Mouse (Mus musculus) CH12.LX (cell line): ENCODE measurements around the gene Map3k13. TPM values are rescaled to one million over a fixed set of nuclear protein-coding genes. Genes with fewer than 3 reads are reported as not detected.

Experiments used
- DNase-seq: peaks from one replicate; pipeline ENCODE4 v3.0.0-alpha.2; 2013; ENCODE audit errors: extremely low read depth
- H3K27ac ChIP-seq: 2 replicates; pipeline ENCODE4 v1.5.1; 2012; ENCODE audit warnings: low read depth, mild to moderate bottlenecking, control low read depth, moderate library complexity; ENCODE audit not compliant: insufficient read depth
- H3K27me3 ChIP-seq: replicated peaks from 2 replicates; pipeline ENCODE3; 2012; ENCODE audit warnings: inconsistent platforms
- H3K36me3 ChIP-seq, 2 experiments: replicated peaks in 1 of 2; 2 replicates each; pipeline versions ENCODE3 to v1.6.1; 2012; ENCODE audit warnings: inconsistent platforms in 1 of 2, low read length in 1 of 2, mild to moderate bottlenecking in 1 of 2, mixed read lengths in 1 of 2, moderate library complexity in 1 of 2; ENCODE audit not compliant: control insufficient read depth in 1 of 2, insufficient read depth in 1 of 2
- H3K4me1 ChIP-seq, 2 experiments: 2 replicates each; pipeline ENCODE4 v1.6.1; 2012; ENCODE audit warnings: inconsistent platforms in 1 of 2, moderate library complexity in 1 of 2; ENCODE audit not compliant: insufficient read depth in 2 of 2, control insufficient read depth in 1 of 2
- H3K4me2 ChIP-seq: 2 replicates; pipeline ENCODE4 v1.6.1; 2012; ENCODE audit warnings: low read depth, mild to moderate bottlenecking, control low read depth; ENCODE audit not compliant: poor library complexity, insufficient read depth, severe bottlenecking
- H3K4me3 ChIP-seq, 3 experiments: fragments of 150-350 bp in 1 of 3; sonication (generic) in 1 of 3; replicated peaks in 1 of 3; 2 replicates each; pipeline versions ENCODE3 to v1.5.1; 2011 to 2012; ENCODE audit warnings: low read depth in 2 of 3, low read length in 2 of 3, mild to moderate bottlenecking in 2 of 3, moderate library complexity in 2 of 3, control low read depth in 1 of 3, improper control_type of control experiment in 1 of 3, inconsistent platforms in 1 of 3, mixed read lengths in 1 of 3; ENCODE audit not compliant: poor library complexity in 1 of 3
- H3K79me2 ChIP-seq: replicated peaks from 2 replicates; pipeline ENCODE4 v1.6.1; 2012; ENCODE audit warnings: mild to moderate bottlenecking, moderate library complexity; ENCODE audit not compliant: control insufficient read depth, poor library complexity, insufficient read depth, severe bottlenecking; ENCODE audit errors: extremely low read depth
- H3K9ac ChIP-seq: 2 replicates; pipeline ENCODE4 v1.6.1; 2012; ENCODE audit warnings: low read depth, mild to moderate bottlenecking, control low read depth, moderate library complexity; ENCODE audit not compliant: insufficient read depth
- H3K9me3 ChIP-seq: replicated peaks from 2 replicates; pipeline ENCODE3; 2012; ENCODE audit warnings: low read length, inconsistent platforms, mixed read lengths
- BHLHE40 ChIP-seq: IDR thresholded peaks from 2 replicates; pipeline ENCODE4 v1.6.1; 2011; ENCODE audit warnings: mild to moderate bottlenecking, low read depth, low read length, improper control_type of control experiment
- CHD1 ChIP-seq: IDR thresholded peaks from 2 replicates; pipeline ENCODE4 v1.6.1; 2012; ENCODE audit warnings: low read depth, low read length, improper control_type of control experiment, inconsistent platforms
- CHD2 ChIP-seq: IDR thresholded peaks from 2 replicates; pipeline ENCODE4 v1.6.1; 2011; ENCODE audit warnings: low read length, improper control_type of control experiment
- ELF1 ChIP-seq: IDR thresholded peaks from 2 replicates; pipeline ENCODE4 v1.6.1; 2014; ENCODE audit warnings: low read depth, mild to moderate bottlenecking, inconsistent platforms, low read length, improper control_type of control experiment
- GABPA ChIP-seq: IDR thresholded peaks from 2 replicates; pipeline ENCODE4 v1.6.1; 2012; ENCODE audit warnings: low read depth, low read length, improper control_type of control experiment, inconsistent platforms; ENCODE audit not compliant: insufficient replicate concordance
- IRF4 ChIP-seq: IDR thresholded peaks from 2 replicates; pipeline ENCODE4 v1.6.1; 2014; ENCODE audit warnings: low read depth, mild to moderate bottlenecking, inconsistent platforms, low read length, improper control_type of control experiment
- JUN ChIP-seq: IDR thresholded peaks from 2 replicates; pipeline ENCODE4 v1.6.1; 2011; ENCODE audit warnings: low read depth, mild to moderate bottlenecking, low read length, improper control_type of control experiment, moderate library complexity; ENCODE audit not compliant: insufficient read depth
- KAT2A ChIP-seq: IDR thresholded peaks from 2 replicates; pipeline ENCODE4 v1.6.1; 2012; ENCODE audit warnings: low read length, improper control_type of control experiment, inconsistent platforms; ENCODE audit not compliant: insufficient replicate concordance
- MAFK ChIP-seq: IDR thresholded peaks from 2 replicates; pipeline ENCODE4 v1.6.1; 2011; ENCODE audit warnings: low read length, improper control_type of control experiment; ENCODE audit not compliant: insufficient replicate concordance
- MEF2A ChIP-seq: IDR thresholded peaks from 2 replicates; pipeline ENCODE4 v1.6.1; 2014; ENCODE audit warnings: low read depth, mild to moderate bottlenecking, inconsistent platforms, low read length, improper control_type of control experiment, borderline replicate concordance
- MYC ChIP-seq: IDR thresholded peaks from 2 replicates; pipeline ENCODE4 v1.6.1; 2011; ENCODE audit warnings: low read depth, mild to moderate bottlenecking, improper control_type of control experiment, low read length
- NELFE ChIP-seq: IDR thresholded peaks from 2 replicates; pipeline ENCODE4 v1.6.1; 2011; ENCODE audit warnings: low read depth, low read length, improper control_type of control experiment
- NRF1 ChIP-seq: IDR thresholded peaks from 2 replicates; pipeline ENCODE4 v1.6.1; 2014; ENCODE audit warnings: low read depth, mild to moderate bottlenecking, inconsistent platforms, low read length, improper control_type of control experiment, moderate library complexity
- POLR2A ChIP-seq: IDR thresholded peaks from 2 replicates; pipeline ENCODE4 v1.6.1; 2011; ENCODE audit warnings: low read depth, mild to moderate bottlenecking, improper control_type of control experiment, low read length
- POLR2AphosphoS2 ChIP-seq: IDR thresholded peaks from 2 replicates; pipeline ENCODE4 v1.6.1; 2011; ENCODE audit warnings: low read depth, low read length, improper control_type of control experiment
- SIN3A ChIP-seq: IDR thresholded peaks from 2 replicates; pipeline ENCODE4 v1.6.1; 2012; ENCODE audit warnings: low read length, improper control_type of control experiment, inconsistent platforms
- SMC3 ChIP-seq: IDR thresholded peaks from 2 replicates; pipeline ENCODE4 v1.6.1; 2011; ENCODE audit warnings: low read depth, low read length, improper control_type of control experiment
- USF2 ChIP-seq: conservative IDR thresholded peaks from 2 replicates; pipeline ENCODE4 v1.6.1; 2011; ENCODE audit warnings: low read depth, low read length, improper control_type of control experiment
- ZC3H11A ChIP-seq: IDR thresholded peaks from 2 replicates; pipeline ENCODE4 v1.6.1; 2012; ENCODE audit warnings: low read depth, mild to moderate bottlenecking, inconsistent platforms, low read length, improper control_type of control experiment
- ZKSCAN1 ChIP-seq: IDR thresholded peaks from 2 replicates; pipeline ENCODE4 v1.6.1; 2012; ENCODE audit warnings: low read depth, inconsistent platforms, low read length, improper control_type of control experiment, borderline replicate concordance
- ZNF384 ChIP-seq: IDR thresholded peaks from 2 replicates; pipeline ENCODE4 v1.6.1; 2012; ENCODE audit warnings: low read depth, low read length, improper control_type of control experiment, inconsistent platforms
- dilution Hi-C: fragments of 300-500 bp; cut with MboI; formaldehyde crosslinking; loops from 2 replicates; pipeline ENCODE4 v1.14.3; 2020; ENCODE audit warnings: low sequenced_read_pairs; ENCODE audit not compliant: extremely low pct_unique_long_range_greater_than_20kb, extremely low pct_ligation_motif_present
- in situ Hi-C: fragments of 300-500 bp; cut with MboI; formaldehyde crosslinking; loops from 3 replicates; pipeline ENCODE4 v1.14.3; 2019; ENCODE audit warnings: low sequenced_read_pairs, low pct_ligation_motif_present, low pct_unique_long_range_greater_than_20kb, mixed read lengths
- polyA plus RNA-seq: library from polyadenylated mRNA; unstranded; fragments of >175 nt; gene quantifications from 2 replicates; pipeline ENCODE4 v1.2.1, GENCODE M21; 2012; ENCODE audit warnings: low read depth; ENCODE audit not compliant: insufficient read length
- total RNA-seq, 2 experiments: library from RNA; depleted of rRNA; stranded (reverse); fragments of 300-350 nt in 1 of 2; fragments of >200 nt in 1 of 2; gene quantifications; 2 replicates each; pipeline ENCODE4 v1.2.3; 2012 to 2014

Map3k13 gene
- total and polyA plus RNA-seq, 3 experiments = 0.32 to 1.3 (median 0.89) TPM

GRCm38 (mm10) chr16:21853446-21853941 is 59.3 kb downstream of the Map3k13 start:
- Histone ChIP-seq H3K9me3 (no peaks in the 10 kb centered on the region), H3K4me2 (no peak overlapping the region)
- dilution Hi-C loops = no loop called here

GRCm38 (mm10) chr16:21854589-21855284 is 60.6 kb downstream of the Map3k13 start:
- no peak overlapping the region for H3K4me3 ChIP-seq
- no peak overlapping the region for H3K27ac ChIP-seq
- H3K4me2 ChIP-seq = no peak overlapping the region
- no peaks in the 10 kb centered on the region for H3K36me3 ChIP-seq
- peaks cover 3 to 8% of the 10 kb centered on the region in 2 experiments; a peak in 2 of 4 replicates for H3K4me1 ChIP-seq
- no peaks in the 10 kb centered on the region for H3K79me2 ChIP-seq
- no peak overlapping the region for H3K9ac ChIP-seq
- in situ Hi-C loops = no loop called here
- DNase-seq = no peak
- TF ChIP-seq POLR2A = no peak
- TF ChIP-seq KAT2A = no peak
- TF ChIP-seq IRF4 = no peak
- no peak for TF ChIP-seq ZC3H11A
- TF ChIP-seq BHLHE40 = no peak
- no peak for TF ChIP-seq SMC3
- TF ChIP-seq NELFE = no peak
- TF ChIP-seq ZNF384 = no peak
- TF ChIP-seq NRF1 = no peak
- TF ChIP-seq MAFK = no peak
- TF ChIP-seq POLR2AphosphoS2 = no peak
- dilution Hi-C loops = no loop called here
- H3K9me3 ChIP-seq = no peaks in the 10 kb centered on the region
- no peaks in the 10 kb centered on the region for H3K27me3 ChIP-seq

More at GRCm38 (mm10) chr16:21853446-21853941, 59.3 kb downstream of the Map3k13 start:
- Histone ChIP-seq H3K36me3 (no peaks in the 10 kb centered on the region), H3K9ac (no peak overlapping the region), H3K4me1 (peaks cover 3 to 13% of the 10 kb centered on the region in 2 experiments), H3K4me3 (no peak overlapping the region), H3K79me2 (no peaks in the 10 kb centered on the region)
- no peak for DNase-seq
- in situ Hi-C loops = no loop called here
- TF ChIP-seq NELFE (no peak), SIN3A (no peak), ZKSCAN1 (no peak), JUN (no peak), USF2 (no peak), CHD2 (no peak), NRF1 (no peak), CHD1 (no peak), GABPA (no peak), MEF2A (no peak), IRF4 (no peak), SMC3 (no peak), ELF1 (no peak), MYC (no peak)
- TF ChIP-seq, all 38 proteins: peak for 0
- Histone ChIP-seq H3K27me3 (no peaks in the 10 kb centered on the region), H3K27ac (no peak overlapping the region)
